Mouse (Mus musculus) spleen, adult 12 weeks (tissue): ENCODE data around the gene Clcn5.

Source experiments
- DNase-seq: peaks from one replicate; pipeline ENCODE4 v3.0.0; 2022; ENCODE audit warnings: low spot score

Gene Clcn5

DNA sequence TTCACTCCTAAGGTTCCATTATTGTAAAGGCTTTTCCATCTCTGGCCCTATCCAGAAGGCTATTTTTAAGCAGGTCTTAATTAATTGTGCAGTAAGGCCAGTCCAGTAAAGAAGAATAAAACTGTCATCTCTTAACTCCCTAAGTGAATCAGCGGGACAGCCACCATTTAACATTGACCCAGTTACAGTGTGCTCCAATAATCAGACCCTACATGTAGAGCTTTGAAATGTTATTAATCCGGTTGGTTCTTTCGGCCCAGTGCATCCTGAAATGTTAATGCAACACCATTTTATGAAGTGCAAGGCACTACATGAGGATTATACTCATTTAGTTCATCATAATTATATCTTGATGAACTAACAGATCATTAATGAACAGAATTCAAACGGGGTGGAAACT, 128.3 kb downstream of the Clcn5 start:
- DNase-seq: no peak

DNA sequence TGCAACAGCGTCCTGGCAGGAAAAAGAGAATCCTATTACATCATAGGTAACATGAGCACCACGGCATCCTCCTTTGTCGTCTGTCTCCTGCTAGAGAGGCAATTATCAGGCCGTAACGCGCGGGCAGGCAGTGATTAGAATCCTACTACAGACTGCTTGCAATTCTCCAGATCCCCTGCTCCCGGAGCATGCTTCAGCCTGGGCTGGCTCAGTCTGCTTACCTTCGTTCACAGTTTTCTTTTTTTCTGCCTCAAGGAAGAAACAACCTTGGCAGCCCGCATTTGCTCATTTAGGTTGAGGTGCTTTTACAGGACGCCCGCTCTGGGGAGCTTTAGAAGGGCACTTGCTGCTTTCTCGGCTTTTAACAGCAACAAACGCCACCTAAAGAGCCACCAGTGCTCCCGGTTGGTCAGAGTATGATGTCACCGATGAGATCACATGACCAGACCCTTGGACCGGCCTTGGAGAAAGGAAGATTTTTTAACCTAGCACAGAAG, 130.8 kb downstream of the Clcn5 start:
- no peak for DNase-seq

DNA sequence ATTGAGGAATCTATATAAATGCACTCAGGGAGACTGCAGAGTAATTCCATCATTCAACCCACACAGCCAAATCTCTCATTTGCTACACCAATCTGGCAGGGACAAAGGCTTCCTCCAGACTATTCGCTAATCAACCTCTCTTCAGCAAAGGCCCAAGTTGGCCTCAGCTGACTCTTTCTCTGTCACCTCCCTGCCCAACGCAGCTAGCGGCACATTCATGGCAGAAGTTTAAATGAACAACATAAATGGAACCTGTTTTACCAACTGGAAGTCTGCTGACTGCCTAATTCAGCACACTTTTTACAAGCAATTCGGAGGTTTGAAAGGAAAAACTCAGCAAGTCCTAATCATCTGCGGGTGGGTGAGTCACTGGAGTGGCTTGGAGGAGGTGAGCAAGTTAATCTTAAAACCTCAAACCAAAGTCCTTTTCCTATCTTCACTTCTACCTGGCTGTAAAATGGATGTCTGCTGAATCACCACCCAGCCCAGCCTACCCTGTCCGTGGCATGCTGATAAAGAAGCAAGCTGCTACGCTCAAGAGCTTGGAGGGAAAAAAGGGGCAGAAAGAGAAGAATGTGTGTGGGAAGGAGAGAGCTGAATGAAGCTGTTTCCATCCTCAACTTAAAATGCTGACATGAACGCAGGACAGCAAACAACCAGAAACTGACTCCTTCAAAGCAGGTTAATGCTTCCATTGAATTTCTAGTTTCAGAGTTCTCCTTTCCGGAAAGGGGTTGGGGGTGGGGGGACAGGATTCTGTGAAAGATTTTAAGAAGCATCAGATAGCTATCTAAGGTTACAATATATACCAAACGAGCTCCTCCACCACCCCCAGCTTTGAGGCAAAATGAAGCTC, 131.5 kb downstream of the Clcn5 start:
- DNase-seq: no peak

DNA sequence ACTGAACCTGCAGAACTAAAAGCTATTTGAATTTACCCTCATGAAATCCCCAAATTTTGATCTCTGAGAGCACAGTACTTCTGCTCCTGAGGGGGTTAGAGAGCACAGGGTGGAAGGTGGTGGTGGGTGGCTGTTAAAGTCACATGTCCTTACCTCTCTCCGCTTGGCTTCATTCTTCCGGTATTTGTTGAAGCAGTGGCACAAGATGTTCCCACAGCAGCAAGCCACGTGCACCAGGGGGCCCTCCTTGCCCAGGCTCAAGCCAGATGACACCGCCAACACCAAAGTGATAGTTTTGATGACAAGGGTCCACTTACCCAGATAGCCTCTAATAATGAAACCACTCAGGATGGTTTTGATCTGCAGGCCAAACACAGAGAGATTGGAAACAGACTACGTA, 149.0 kb downstream of the Clcn5 start:
- no peak for DNase-seq

GRCm38 (mm10) chrX:7168799-7169198, 150.4 kb downstream of the Clcn5 start:
- DNase-seq: no peak

DNA sequence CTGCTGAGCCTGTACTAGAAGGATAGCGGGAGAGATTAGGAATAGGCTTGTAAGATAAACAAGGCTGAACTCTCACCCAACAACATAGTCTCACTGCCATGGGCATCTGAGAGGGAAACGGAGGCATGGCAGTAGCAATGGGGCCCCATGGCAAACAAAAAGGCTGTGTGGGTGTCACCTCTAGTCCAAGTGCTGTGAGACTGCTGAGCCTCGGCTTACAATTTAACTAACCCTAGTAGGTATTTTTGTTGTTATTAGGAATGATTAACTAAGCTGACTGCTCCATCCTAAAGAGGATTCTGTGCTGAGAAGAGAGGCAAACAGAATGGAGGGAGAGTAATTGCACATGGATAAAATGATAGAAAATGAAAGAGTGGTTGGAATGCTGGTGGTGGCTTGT, 161.2 kb downstream of the Clcn5 start:
- no peak for DNase-seq

DNA sequence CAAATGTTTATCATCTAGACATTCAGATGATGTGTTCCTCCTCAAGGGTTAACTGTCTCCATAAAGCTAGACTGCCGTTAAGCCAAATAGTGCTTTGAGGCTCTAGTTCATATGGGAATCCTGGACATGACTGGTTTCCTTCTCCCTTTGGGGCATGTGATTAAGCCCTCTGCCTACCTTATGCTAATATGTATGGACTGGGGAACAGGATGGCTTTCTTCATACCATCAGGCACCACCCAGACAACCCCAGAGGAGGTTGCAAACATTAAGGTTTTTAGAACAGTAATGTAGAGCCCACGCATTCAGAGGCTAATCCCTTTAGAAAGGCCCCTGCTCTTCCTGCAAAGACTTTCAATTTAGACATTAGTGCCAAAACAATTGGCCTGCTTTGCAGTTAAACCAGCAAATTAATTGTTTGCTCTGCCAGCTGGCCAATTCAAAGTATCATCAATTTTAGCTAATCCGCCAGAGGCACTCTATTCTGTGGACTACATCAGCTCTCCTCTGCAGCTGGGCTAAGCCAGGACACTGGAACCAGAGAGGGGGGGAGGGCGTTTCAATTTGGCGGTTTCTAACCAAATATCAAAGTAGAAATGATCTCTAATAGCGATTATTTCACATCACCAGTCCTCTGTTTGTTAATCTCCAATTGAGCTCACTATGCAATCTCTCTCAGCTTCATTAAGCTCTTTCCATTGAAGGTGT, 163.0 kb downstream of the Clcn5 start:
- DNase-seq: no peak

- DNase-seq: no peak
Measured at GRCm38 (mm10) chrX:7150129-7150528, 169.0 kb downstream of the Clcn5 start.

DNA sequence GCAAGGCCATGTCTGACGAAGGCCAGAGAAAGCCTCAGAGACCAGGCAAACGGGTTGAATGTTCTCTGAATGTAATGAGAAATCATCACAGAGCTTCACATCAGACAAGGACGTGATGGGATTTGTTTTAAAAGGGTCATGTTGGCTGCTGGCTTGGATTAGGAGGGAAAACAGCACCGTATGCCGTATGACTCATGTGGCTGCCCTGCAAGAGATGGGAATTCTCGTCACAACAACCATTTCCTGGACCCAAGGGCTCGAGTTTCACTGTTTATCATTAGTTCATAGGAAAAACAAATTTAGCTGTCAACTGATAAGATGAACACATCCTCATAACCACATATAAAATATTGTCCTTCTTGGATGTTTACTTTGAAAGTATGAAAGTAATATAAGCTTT, 173.0 kb downstream of the Clcn5 start:
- no peak for DNase-seq

- DNase-seq: no peak
Measured at GRCm38 (mm10) chrX:7121618-7122280, 197.4 kb downstream of the Clcn5 start.

DNA sequence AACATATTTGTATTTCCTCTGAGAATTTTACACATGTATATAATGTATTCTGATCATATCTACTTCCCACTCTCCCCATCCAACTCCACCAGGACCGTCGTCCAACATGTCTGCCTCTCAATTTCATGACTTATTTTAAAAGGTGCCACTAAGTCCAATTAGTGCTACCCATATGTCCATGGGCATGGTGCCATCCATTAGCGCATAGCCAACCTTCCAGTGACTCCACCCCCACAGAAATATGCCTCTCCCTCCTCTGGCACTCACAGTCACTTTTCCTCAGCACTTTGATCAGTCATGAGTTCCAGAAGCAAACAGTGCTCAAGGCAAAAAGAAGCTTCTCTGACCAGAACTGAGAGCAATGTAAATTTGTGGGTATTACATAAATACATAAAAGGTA, 204.3 kb downstream of the Clcn5 start:
- no peak for DNase-seq
